Mouse (Mus musculus) lung, postnatal 0 days (tissue): Measurements from ENCODE around the gene Pcbp1.

ENCODE experiments used
- CTCF ChIP-seq: IDR thresholded peaks from 2 replicates; pipeline ENCODE4 v1.5.1; 2016; ENCODE audit warnings: antibody characterized with exemption, mild to moderate bottlenecking
- EP300 ChIP-seq: IDR thresholded peaks from 2 replicates; pipeline ENCODE4 v1.6.1; 2016; ENCODE audit warnings: antibody characterized with exemption, mild to moderate bottlenecking, control low read depth

- TF ChIP-seq CTCF (no peak), EP300 (no peak)
Measured at GRCm38 (mm10) chr6:86499571-86500109, 26.5 kb downstream of the Pcbp1 start.
